Mouse (Mus musculus): ENCODE measurements around the gene Gcm2. TPM values are rescaled to one million over a fixed set of nuclear protein-coding genes. Genes with fewer than 3 reads are reported as not detected.
A peak's percentile ranks its signal among the peaks of the same experiment; 100 is the strongest.

Gene Gcm2
- polyA plus RNA-seq, 1 experiment from 2014 or later, result not detected

DNA sequence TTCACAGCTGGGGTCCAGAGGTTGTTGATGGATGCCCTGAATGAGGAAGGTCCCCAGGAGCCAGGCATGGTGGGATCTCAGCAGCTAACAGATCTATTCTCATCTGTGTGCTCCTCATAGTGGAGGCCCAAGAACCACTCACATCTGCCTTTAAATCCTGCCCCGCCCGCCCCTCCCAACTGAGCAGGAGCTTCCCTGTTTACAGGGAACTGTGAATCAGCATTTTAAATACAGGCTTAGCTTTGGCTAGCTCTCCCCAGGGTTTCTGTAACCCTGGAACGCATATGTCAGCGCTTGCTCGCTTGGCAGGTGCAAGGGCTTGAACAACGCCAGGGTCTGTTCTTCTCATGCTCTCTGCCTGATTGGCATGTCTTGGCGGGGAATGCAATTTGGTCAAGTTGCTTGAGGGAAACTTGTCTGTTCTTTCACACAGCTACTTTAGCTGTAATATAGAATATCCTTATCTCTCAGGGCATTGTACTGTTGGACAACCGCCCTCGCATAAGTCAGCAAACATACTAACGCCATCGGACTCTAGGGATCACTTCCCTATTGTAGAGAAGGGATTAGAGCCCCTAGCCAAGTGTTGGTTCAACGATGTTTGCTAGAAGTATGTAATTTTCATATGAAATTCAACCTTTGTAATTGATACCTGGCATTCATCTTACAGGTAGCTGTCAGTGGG is 6.9 kb downstream of the Gcm2 start:
- Histone ChIP-seq H3K36me3 (no peaks in the 10 kb centered on the region), H3K9ac (no peak overlapping the region), H3K27me3 (no peaks in the 10 kb centered on the region), H3K27ac (no peak overlapping the region), H3K4me1 (no peaks in the 10 kb centered on the region), H3K4me2 (no peak overlapping the region), H3K9me3 (0 out of 2 replicates have a peak, but pooled peaks cover 2% of the 10 kb centered on the region), H3K4me3 (no peak overlapping the region)
- no peak for ATAC-seq (ENCODE audit: insufficient number of reproducible peaks, insufficient read depth, low FRiP score, low TSS enrichment, low read depth)
- WGBS, result 62% methylated on average over 12 of the region's 12 CpGs

DNA sequence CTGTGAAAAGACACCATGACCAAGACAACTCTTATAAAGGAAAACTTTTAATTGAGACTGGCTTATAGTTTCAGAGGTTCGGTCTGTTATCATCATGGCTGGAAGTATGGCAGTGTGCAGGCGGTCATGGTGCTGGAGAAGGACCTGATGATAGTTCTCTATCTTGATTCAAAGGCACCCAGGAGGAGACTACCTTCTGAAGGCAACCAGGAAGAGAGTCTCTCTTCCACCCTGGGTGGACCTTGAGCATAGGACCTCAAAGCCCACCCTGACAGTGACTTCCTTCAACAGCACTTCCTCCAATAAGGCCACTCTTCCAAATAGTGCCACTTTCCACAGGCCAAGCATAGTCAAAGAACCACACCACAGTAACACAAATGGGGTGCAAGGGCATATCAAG is 10.8 kb downstream of the Gcm2 start:
- no peak overlapping the region for H3K27ac ChIP-seq
- ATAC-seq (ENCODE audit: insufficient number of reproducible peaks, insufficient read depth, low FRiP score, low TSS enrichment, low read depth), result no peak
- H3K4me2 ChIP-seq, result no peak overlapping the region
- no peaks in the 10 kb centered on the region for H3K36me3 ChIP-seq
- H3K9me3 ChIP-seq, result 0 out of 2 replicates have a peak, but pooled peaks cover 2% of the 10 kb centered on the region
- no peaks in the 10 kb centered on the region for H3K4me1 ChIP-seq
- no peak overlapping the region for H3K4me3 ChIP-seq
- H3K27me3 ChIP-seq, result no peaks in the 10 kb centered on the region
- no peak overlapping the region for H3K9ac ChIP-seq
- 96% methylated on average over 2 of the region's 2 CpGs for WGBS

GRCm38 (mm10) chr13:41098325-41098724 is 12.5 kb downstream of the Gcm2 start:
- H3K9me3 ChIP-seq, result 0 out of 2 replicates have a peak, but pooled peaks cover 2% of the 10 kb centered on the region
- H3K27ac ChIP-seq, result no peak overlapping the region
- WGBS, result 92% methylated on average over 15 of the region's 15 CpGs
- no peaks in the 10 kb centered on the region for H3K27me3 ChIP-seq
- H3K9ac ChIP-seq, result no peak overlapping the region
- no peaks in the 10 kb centered on the region for H3K36me3 ChIP-seq
- no peak for ATAC-seq (ENCODE audit: insufficient number of reproducible peaks, insufficient read depth, low FRiP score, low TSS enrichment, low read depth)
- H3K4me2 ChIP-seq, result no peak overlapping the region
- no peaks in the 10 kb centered on the region for H3K4me1 ChIP-seq
- no peak overlapping the region for H3K4me3 ChIP-seq

GRCm38 (mm10) chr13:41097324-41098058 is 13.3 kb downstream of the Gcm2 start:
- Histone ChIP-seq H3K9ac (no peak overlapping the region), H3K4me2 (no peak overlapping the region), H3K27ac (no peak overlapping the region), H3K9me3 (no peaks in the 10 kb centered on the region), H3K4me1 (no peaks in the 10 kb centered on the region), H3K36me3 (no peaks in the 10 kb centered on the region), H3K4me3 (no peak overlapping the region), H3K27me3 (no peaks in the 10 kb centered on the region)
- no peak for ATAC-seq (ENCODE audit: insufficient number of reproducible peaks, insufficient read depth, low FRiP score, low TSS enrichment, low read depth)
- 72% methylated on average over 16 of the region's 16 CpGs for WGBS

DNA sequence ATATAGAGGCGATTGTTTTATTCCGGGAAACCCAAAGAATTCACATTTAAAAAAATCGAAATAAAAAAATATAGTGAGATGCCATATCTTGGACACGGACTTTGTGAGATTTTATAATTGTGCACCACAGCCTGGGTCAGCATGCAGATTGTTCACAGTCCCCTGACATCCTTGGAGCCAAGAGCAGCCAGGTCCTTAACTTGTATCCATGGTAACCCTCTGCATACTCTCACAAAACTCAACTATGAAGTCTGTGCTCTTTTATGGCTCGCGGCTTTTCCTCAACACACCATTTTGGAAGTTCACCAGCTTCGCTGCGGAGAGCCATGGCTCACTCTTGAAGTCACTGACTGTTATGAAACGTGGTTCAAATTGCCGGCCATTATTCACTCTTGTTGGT is 16.7 kb downstream of the Gcm2 start:
- Histone ChIP-seq H3K27me3 (peaks cover 5% of the 10 kb centered on the region; the same call in 1 of the 2 replicates), H3K9ac (no peak overlapping the region), H3K9me3 (no peaks in the 10 kb centered on the region), H3K27ac (no peak overlapping the region), H3K4me1 (no peaks in the 10 kb centered on the region), H3K36me3 (no peaks in the 10 kb centered on the region), H3K4me2 (no peak overlapping the region), H3K4me3 (no peak overlapping the region)
- WGBS, result 87% methylated on average over 10 of the region's 10 CpGs
- no peak for ATAC-seq (ENCODE audit: insufficient number of reproducible peaks, insufficient read depth, low FRiP score, low TSS enrichment, low read depth)

GRCm38 (mm10) chr13:41091271-41091670 is 19.6 kb downstream of the Gcm2 start:
- Histone ChIP-seq H3K9me3 (no peaks in the 10 kb centered on the region), H3K27ac (no peak overlapping the region), H3K27me3 (peaks cover 5% of the 10 kb centered on the region; the same call in 1 of the 2 replicates), H3K36me3 (no peaks in the 10 kb centered on the region), H3K4me3 (no peak overlapping the region), H3K4me1 (no peaks in the 10 kb centered on the region), H3K4me2 (no peak overlapping the region), H3K9ac (no peak overlapping the region)
- no peak for ATAC-seq (ENCODE audit: insufficient number of reproducible peaks, insufficient read depth, low FRiP score, low TSS enrichment, low read depth)
- 47% methylated on average over 10 of the region's 10 CpGs for WGBS

DNA sequence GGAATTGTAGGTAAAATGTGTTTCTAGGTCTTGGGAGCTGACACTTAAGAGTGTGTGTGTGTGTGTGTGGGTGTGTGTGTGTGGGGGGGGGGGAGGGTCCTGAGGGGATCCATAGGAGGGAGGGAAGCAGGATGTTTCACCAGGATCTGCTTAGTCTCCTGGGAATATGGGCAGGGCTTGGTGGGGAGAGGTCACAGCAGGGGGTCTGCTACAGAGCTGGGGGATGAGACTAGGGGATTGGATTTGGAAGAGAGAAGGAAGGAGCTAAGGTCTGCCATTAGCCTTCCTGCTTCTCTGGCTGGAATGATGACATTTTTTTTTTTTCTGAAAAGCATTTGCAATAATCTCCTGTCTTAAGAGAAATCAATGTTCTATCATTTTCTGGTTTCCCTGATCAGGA is 22.1 kb downstream of the Gcm2 start:
- Histone ChIP-seq H3K9me3 (no peaks in the 10 kb centered on the region), H3K27ac (no peak overlapping the region), H3K4me2 (no peak overlapping the region), H3K9ac (no peak overlapping the region), H3K4me1 (no peaks in the 10 kb centered on the region), H3K27me3 (peaks cover 5% of the 10 kb centered on the region; the same call in 1 of the 2 replicates), H3K4me3 (no peak overlapping the region), H3K36me3 (no peaks in the 10 kb centered on the region)
- no peak for ATAC-seq (ENCODE audit: insufficient number of reproducible peaks, insufficient read depth, low FRiP score, low TSS enrichment, low read depth)

DNA sequence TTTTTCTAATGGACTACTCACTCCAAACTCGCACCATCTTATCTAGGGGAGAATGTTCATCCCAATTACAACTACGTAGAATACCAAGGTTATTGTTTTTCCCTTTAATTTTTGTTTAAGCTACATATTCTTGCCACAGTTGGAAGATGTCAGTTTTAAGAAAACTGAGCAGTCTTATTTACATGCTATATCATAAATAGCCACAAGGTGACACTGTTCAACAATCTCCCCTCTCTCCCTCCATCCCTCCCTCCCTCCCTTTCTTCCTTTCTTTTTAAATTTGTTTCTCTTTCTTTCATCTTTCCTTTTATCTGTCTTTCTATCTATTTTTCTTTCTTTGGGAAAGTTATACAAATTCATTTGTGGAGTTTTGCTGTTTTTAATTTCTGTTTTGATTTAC is 25.7 kb downstream of the Gcm2 start:
- Histone ChIP-seq H3K36me3 (no peaks in the 10 kb centered on the region), H3K4me2 (no peak overlapping the region), H3K9ac (no peak overlapping the region), H3K4me1 (no peaks in the 10 kb centered on the region), H3K4me3 (no peak overlapping the region), H3K27ac (no peak overlapping the region), H3K9me3 (no peaks in the 10 kb centered on the region), H3K27me3 (peaks cover 20% of the 10 kb centered on the region)
- 13% methylated on average over 2 of the region's 2 CpGs for WGBS
- no peak for ATAC-seq (ENCODE audit: insufficient number of reproducible peaks, insufficient read depth, low FRiP score, low TSS enrichment, low read depth)

DNA sequence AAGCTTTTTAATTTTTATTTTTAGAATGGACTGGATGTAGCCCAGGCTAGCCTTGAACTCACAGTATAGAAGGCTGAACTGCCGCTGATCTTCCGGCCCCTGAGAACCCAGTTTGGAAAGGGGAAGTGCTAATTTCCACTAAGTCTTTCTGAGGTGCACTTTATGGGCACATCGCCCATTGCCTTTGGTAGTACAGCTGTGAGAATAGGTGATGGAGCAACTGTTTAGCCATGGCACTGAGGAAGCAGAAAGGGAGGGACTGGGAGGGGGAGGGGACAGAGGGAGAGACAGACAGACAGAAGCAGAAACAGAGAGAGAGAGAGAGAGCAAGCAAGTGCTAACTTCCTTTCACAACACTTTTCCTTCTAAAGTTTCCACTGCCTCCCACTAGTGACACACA is 26.3 kb downstream of the Gcm2 start:
- Histone ChIP-seq H3K4me2 (no peak overlapping the region), H3K4me3 (no peak overlapping the region), H3K9ac (no peak overlapping the region), H3K36me3 (no peaks in the 10 kb centered on the region), H3K9me3 (no peaks in the 10 kb centered on the region), H3K27me3 (peaks cover 20% of the 10 kb centered on the region), H3K27ac (no peak overlapping the region), H3K4me1 (no peaks in the 10 kb centered on the region)
- 79% methylated on average over 3 of the region's 3 CpGs for WGBS
- ATAC-seq (ENCODE audit: insufficient number of reproducible peaks, insufficient read depth, low FRiP score, low TSS enrichment, low read depth), result no peak

- Histone ChIP-seq H3K4me2 (no peak overlapping the region), H3K27ac (no peak overlapping the region), H3K9me3 (no peaks in the 10 kb centered on the region), H3K4me3 (no peak overlapping the region), H3K9ac (no peak overlapping the region), H3K27me3 (peaks cover 40% of the 10 kb centered on the region), H3K4me1 (no peaks in the 10 kb centered on the region), H3K36me3 (no peaks in the 10 kb centered on the region)
- 89% methylated on average over 6 of the region's 6 CpGs for WGBS
- no peak for ATAC-seq (ENCODE audit: insufficient number of reproducible peaks, insufficient read depth, low FRiP score, low TSS enrichment, low read depth)
These were observed 30.1 kb downstream of the Gcm2 start for GRCm38 (mm10) chr13:41080700-41081099.

DNA sequence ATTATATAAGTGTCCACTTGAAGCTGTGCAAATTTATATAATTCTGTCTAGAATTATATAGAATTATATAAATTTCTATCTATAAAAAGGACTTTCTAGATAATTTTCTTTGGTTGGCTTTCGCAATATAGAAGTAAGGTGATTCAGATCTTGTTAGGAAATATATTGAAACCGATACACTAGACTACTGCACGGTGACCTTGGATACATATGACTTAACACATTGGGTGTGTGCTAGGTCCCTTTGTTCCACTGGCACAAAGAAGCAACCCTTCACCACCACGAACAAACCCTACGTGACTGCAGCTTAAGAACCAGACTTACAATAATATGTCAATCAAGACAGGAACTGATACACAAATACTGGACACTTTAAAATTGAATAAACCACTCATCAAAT is 31.0 kb downstream of the Gcm2 start:
- H3K27ac ChIP-seq, result no peak overlapping the region
- WGBS, result 58% methylated on average over 5 of the region's 5 CpGs
- H3K9ac ChIP-seq, result no peak overlapping the region
- no peaks in the 10 kb centered on the region for H3K4me1 ChIP-seq
- H3K27me3 ChIP-seq, result peaks cover 40% of the 10 kb centered on the region
- no peaks in the 10 kb centered on the region for H3K9me3 ChIP-seq
- no peaks in the 10 kb centered on the region for H3K36me3 ChIP-seq
- peak overlapping the region; percentile 81 for H3K4me2 ChIP-seq
- ATAC-seq (ENCODE audit: insufficient number of reproducible peaks, insufficient read depth, low FRiP score, low TSS enrichment, low read depth), result no peak
- H3K4me3 ChIP-seq, result no peak overlapping the region

GRCm38 (mm10) chr13:41079421-41079780 is 31.4 kb downstream of the Gcm2 start, which contains the start of gene Mak:
Gene Mak (minus strand): TSS chr13:41079706.
- peaks cover 40% of the 10 kb centered on the region for H3K27me3 ChIP-seq
- H3K9ac ChIP-seq, result peak within 1 kb of the TSS; percentile 60
- no peaks in the 10 kb centered on the region for H3K4me1 ChIP-seq
- H3K27ac ChIP-seq, result no peak within 1 kb of the TSS
- peak; percentile 70 for ATAC-seq (ENCODE audit: insufficient number of reproducible peaks, insufficient read depth, low FRiP score, low TSS enrichment, low read depth)
- peak within 1 kb of the TSS; percentile 81 for H3K4me2 ChIP-seq
- H3K9me3 ChIP-seq, result no peaks in the 10 kb centered on the region
- H3K4me3 ChIP-seq, result peak within 1 kb of the TSS; percentile 56
- under 1% methylated on average over 40 of the region's 40 CpGs for WGBS
- H3K36me3 ChIP-seq, result no peaks in the 10 kb centered on the region
